Mouse (Mus musculus) heart, embryonic 11.5 days (tissue): ENCODE measurements at regions not wholly inside any gene's neighbourhood (a gene's known extent, or its start where the extent isn't known, plus 50 kb on each side); places are given as distances from the start of the nearest gene placed in this dataset.

ENCODE experiments used
- ATAC-seq: fragments of 200-750 bp; cut with Nextera tagmentation; replicated peaks from 2 replicates; pipeline ENCODE4 v1.8.0; 2017; ENCODE audit warnings: moderate library complexity; ENCODE audit not compliant: insufficient number of reproducible peaks, low FRiP score, low TSS enrichment
- H3K27ac ChIP-seq: fragments of 300-500 bp; sonication (generic); 2 replicates; pipeline ENCODE4 v1.5.1; 2014; ENCODE audit warnings: mild to moderate bottlenecking, low read depth, low read length
- H3K27me3 ChIP-seq: fragments of 300-500 bp; sonication (generic); 2 replicates; pipeline ENCODE4 v1.6.1; 2014; ENCODE audit warnings: mild to moderate bottlenecking, low read length, mixed read lengths; ENCODE audit not compliant: control insufficient read depth, insufficient read depth
- H3K36me3 ChIP-seq: fragments of 300-500 bp; sonication (generic); 2 replicates; pipeline ENCODE4 v1.6.1; 2014; ENCODE audit warnings: mild to moderate bottlenecking, low read length, moderate library complexity, mixed read lengths; ENCODE audit not compliant: control insufficient read depth, insufficient read depth
- H3K4me1 ChIP-seq: fragments of 300-500 bp; sonication (generic); 2 replicates; pipeline ENCODE4 v1.6.1; 2014; ENCODE audit warnings: low read length; ENCODE audit not compliant: control insufficient read depth, insufficient read depth
- H3K4me2 ChIP-seq: fragments of 300-500 bp; sonication (generic); 2 replicates; pipeline ENCODE4 v1.6.1; 2014; ENCODE audit warnings: mild to moderate bottlenecking, moderate library complexity
- H3K4me3 ChIP-seq: fragments of 300-500 bp; sonication (generic); 2 replicates; pipeline ENCODE4 v1.5.1; 2014; ENCODE audit warnings: low read depth, low read length
- H3K9ac ChIP-seq: fragments of 300-500 bp; sonication (generic); 2 replicates; pipeline ENCODE4 v1.6.1; 2014; ENCODE audit warnings: mild to moderate bottlenecking, low read depth, low read length, moderate library complexity
- H3K9me3 ChIP-seq: fragments of 300-500 bp; sonication (generic); replicated peaks from 2 replicates; pipeline ENCODE4 v1.6.1; 2016; ENCODE audit warnings: low read length; ENCODE audit not compliant: control insufficient read depth
- WGBS: fragments of 180-500 bp; shearing (Covaris S2); extraction: QIAGEN DNeasy Blood & Tissue Kit; methylation state at CpG from one replicate; pipeline ENCODE4 v1.1.7; 2014; ENCODE audit not compliant: insufficient replicate concordance; 5-methylcytosine and 5-hydroxymethylcytosine counted together

- Histone ChIP-seq H3K27me3 (no peaks in the 10 kb centered on the region), H3K36me3 (no peaks in the 10 kb centered on the region), H3K9me3 (no peaks in the 10 kb centered on the region), H3K27ac (no peak overlapping the region), H3K4me1 (no peaks in the 10 kb centered on the region), H3K4me3 (no peak overlapping the region), H3K9ac (no peak overlapping the region), H3K4me2 (no peak overlapping the region)
- WGBS = 55% methylated on average over 16 of the region's 16 CpGs
- no peak for ATAC-seq
Measured at GRCm38 (mm10) chr9:101501706-101502465, 250.3 kb upstream of the Ppp2r3a start.

- H3K36me3 ChIP-seq = no peaks in the 10 kb centered on the region
- no peak overlapping the region for H3K9ac ChIP-seq
- no peaks in the 10 kb centered on the region for H3K27me3 ChIP-seq
- H3K4me3 ChIP-seq = no peak overlapping the region
- no peak overlapping the region for H3K27ac ChIP-seq
- 83% methylated on average over 3 of the region's 3 CpGs for WGBS
- H3K4me1 ChIP-seq = no peaks in the 10 kb centered on the region
- no peak overlapping the region for H3K4me2 ChIP-seq
- H3K9me3 ChIP-seq = no peaks in the 10 kb centered on the region
- no peak for ATAC-seq
Measured at GRCm38 (mm10) chr9:101501036-101501435, 249.4 kb upstream of the Ppp2r3a start.

GRCm38 (mm10) chr9:101498721-101499120 lies 247.1 kb upstream of the Ppp2r3a start:
- no peak overlapping the region for H3K4me3 ChIP-seq
- no peaks in the 10 kb centered on the region for H3K4me1 ChIP-seq
- WGBS = 86% methylated on average over 5 of the region's 5 CpGs
- H3K4me2 ChIP-seq = no peak overlapping the region
- ATAC-seq = no peak
- no peaks in the 10 kb centered on the region for H3K36me3 ChIP-seq
- H3K27ac ChIP-seq = no peak overlapping the region
- H3K27me3 ChIP-seq = no peaks in the 10 kb centered on the region
- no peaks in the 10 kb centered on the region for H3K9me3 ChIP-seq
- H3K9ac ChIP-seq = no peak overlapping the region

GRCm38 (mm10) chr9:101495768-101496167 lies 244.2 kb upstream of the Ppp2r3a start:
- no peaks in the 10 kb centered on the region for H3K4me1 ChIP-seq
- no peak overlapping the region for H3K27ac ChIP-seq
- H3K9ac ChIP-seq = no peak overlapping the region
- no peaks in the 10 kb centered on the region for H3K27me3 ChIP-seq
- no peak overlapping the region for H3K4me2 ChIP-seq
- H3K4me3 ChIP-seq = no peak overlapping the region
- no peaks in the 10 kb centered on the region for H3K36me3 ChIP-seq
- no peak for ATAC-seq
- H3K9me3 ChIP-seq = no peaks in the 10 kb centered on the region
- WGBS = 77% methylated on average over 6 of the region's 6 CpGs

GRCm38 (mm10) chr9:101489013-101489412 lies 237.4 kb upstream of the Ppp2r3a start:
- Histone ChIP-seq H3K9ac (no peak overlapping the region), H3K27ac (no peak overlapping the region), H3K27me3 (no peaks in the 10 kb centered on the region), H3K9me3 (no peaks in the 10 kb centered on the region), H3K4me2 (no peak overlapping the region), H3K4me3 (no peak overlapping the region), H3K36me3 (no peaks in the 10 kb centered on the region), H3K4me1 (no peaks in the 10 kb centered on the region)
- 84% methylated on average over 6 of the region's 6 CpGs for WGBS
- ATAC-seq = no peak

- peaks cover 17% of the 10 kb centered on the region for H3K4me1 ChIP-seq
- no peak for ATAC-seq
Measured at GRCm38 (mm10) chr9:101476223-101476622, 224.6 kb upstream of the Ppp2r3a start.

GRCm38 (mm10) chr9:101473074-101473461 lies 221.5 kb upstream of the Ppp2r3a start:
- Histone ChIP-seq H3K4me2 (no peak overlapping the region), H3K4me3 (no peak overlapping the region), H3K27me3 (no peaks in the 10 kb centered on the region), H3K4me1 (peaks cover 17% of the 10 kb centered on the region), H3K9ac (no peak overlapping the region), H3K9me3 (no peaks in the 10 kb centered on the region), H3K36me3 (no peaks in the 10 kb centered on the region), H3K27ac (no peak overlapping the region)
- no peak for ATAC-seq
- WGBS = 59% methylated on average over 4 of the region's 4 CpGs

More at GRCm38 (mm10) chr9:101476223-101476622, 224.6 kb upstream of the Ppp2r3a start:
- no peaks in the 10 kb centered on the region for H3K27me3 ChIP-seq
- H3K9me3 ChIP-seq = no peaks in the 10 kb centered on the region
- no peak overlapping the region for H3K27ac ChIP-seq
- no peak overlapping the region for H3K9ac ChIP-seq
- 66% methylated on average over 3 of the region's 3 CpGs for WGBS
- no peaks in the 10 kb centered on the region for H3K36me3 ChIP-seq
- H3K4me3 ChIP-seq = no peak overlapping the region
- no peak overlapping the region for H3K4me2 ChIP-seq

GRCm38 (mm10) chr9:101472101-101473073 lies 220.8 kb upstream of the Ppp2r3a start:
- 32% methylated on average over 8 of the region's 8 CpGs for WGBS
- H3K4me2 ChIP-seq = no peak overlapping the region
- peaks cover 17% of the 10 kb centered on the region for H3K4me1 ChIP-seq
- H3K9me3 ChIP-seq = no peaks in the 10 kb centered on the region
- H3K27me3 ChIP-seq = no peaks in the 10 kb centered on the region
- no peak overlapping the region for H3K4me3 ChIP-seq
- ATAC-seq = peak; percentile 73
- peak overlapping the region; percentile 36 for H3K27ac ChIP-seq
- no peak overlapping the region for H3K9ac ChIP-seq
- H3K36me3 ChIP-seq = no peaks in the 10 kb centered on the region
